Comparison of ENCODE assay signal across 8 mouse cellular contexts in genomic region chr8:84025863-84026262, GRCm38 (mm10). TPM values are rescaled to one million over a fixed set of nuclear protein-coding genes. Genes with fewer than 3 reads are reported as not detected.
DNase-seq lines count a peak whose midpoint lies in the region; ATAC-seq and TF ChIP-seq lines count a peak whose summit lies in the region.

No protein-coding gene starts in this region.

- no peak for TF ChIP-seq POLR2A in testis, adult 2 months (IDR thresholded peaks at IDR 0.05; ENCODE audit: control insufficient read depth, low read depth, low read length)

- H3K27me3 ChIP-seq in heart, embryonic 12.5 days (replicated peaks), result peaks cover 57% of the 10 kb centered on the region
- H3K27me3 ChIP-seq in forebrain, embryonic 11.5 days (ENCODE audit: control insufficient read depth, insufficient read depth, low read length), result peaks cover 22% of the 10 kb centered on the region
- H3K27me3 ChIP-seq in intestine, embryonic 15.5 days (replicated peaks), result peaks cover 7% of the 10 kb centered on the region; the same call in 1 of the 2 replicates
- peaks cover 33% of the 10 kb centered on the region for H3K27me3 ChIP-seq in midbrain, embryonic 11.5 days (ENCODE audit: control insufficient read depth, insufficient read depth, low read length)
- peaks cover 4% of the 10 kb centered on the region; the same call in 1 of the 2 replicates for H3K27me3 ChIP-seq in testis, adult 2 months (ENCODE audit: control insufficient read depth, insufficient read depth, low read length)

- H3K36me3 ChIP-seq in heart, embryonic 12.5 days, result peaks cover 4% of the 10 kb centered on the region; the same call in 1 of the 2 replicates
- no peaks in the 10 kb centered on the region for H3K36me3 ChIP-seq in forebrain, embryonic 11.5 days (ENCODE audit: control insufficient read depth, insufficient read depth, low read length)
- no peaks in the 10 kb centered on the region for H3K36me3 ChIP-seq in intestine, embryonic 15.5 days
- H3K36me3 ChIP-seq in midbrain, embryonic 11.5 days (ENCODE audit: control insufficient read depth, insufficient read depth, low read length), result no peaks in the 10 kb centered on the region
- H3K36me3 ChIP-seq in testis, adult 2 months (ENCODE audit: control insufficient read depth, insufficient read depth, low read length), result no peaks in the 10 kb centered on the region

- H3K9me3 ChIP-seq in heart, embryonic 12.5 days (replicated peaks), result no peaks in the 10 kb centered on the region
- no peaks in the 10 kb centered on the region for H3K9me3 ChIP-seq in forebrain, embryonic 11.5 days (ENCODE audit: control insufficient read depth, low read length)
- H3K9me3 ChIP-seq in intestine, embryonic 15.5 days, result no peaks in the 10 kb centered on the region
- no peaks in the 10 kb centered on the region for H3K9me3 ChIP-seq in midbrain, embryonic 11.5 days (ENCODE audit: control insufficient read depth, low read length)

- ATAC-seq in heart, embryonic 12.5 days (ENCODE audit: insufficient number of reproducible peaks, low FRiP score), result peak; percentile 64
- peak; percentile 80 for ATAC-seq in forebrain, embryonic 11.5 days (replicated peaks; ENCODE audit: low FRiP score)
- peak; percentile 44 for ATAC-seq in intestine, embryonic 15.5 days
- peak; percentile 86 for ATAC-seq in midbrain, embryonic 11.5 days (ENCODE audit: low FRiP score)

- H3K9ac ChIP-seq in heart, embryonic 12.5 days, result peak overlapping the region; percentile 45
- peak overlapping the region; percentile 41; the same call in 1 of the 2 replicates for H3K9ac ChIP-seq in forebrain, embryonic 11.5 days (ENCODE audit: low read length)
- H3K9ac ChIP-seq in intestine, embryonic 15.5 days, result peak overlapping the region; percentile 41
- H3K9ac ChIP-seq in midbrain, embryonic 11.5 days (ENCODE audit: low read length), result peak overlapping the region; percentile 58

- H3K4me1 ChIP-seq in heart, embryonic 12.5 days (replicated peaks), result peaks cover 41% of the 10 kb centered on the region
- 0 out of 2 replicates have a peak, but pooled peaks cover 3% of the 10 kb centered on the region for H3K4me1 ChIP-seq in forebrain, embryonic 11.5 days (replicated peaks; ENCODE audit: control insufficient read depth, insufficient read depth, low read length)
- peaks cover 41% of the 10 kb centered on the region for H3K4me1 ChIP-seq in intestine, embryonic 15.5 days (replicated peaks)
- H3K4me1 ChIP-seq in midbrain, embryonic 11.5 days (ENCODE audit: control insufficient read depth, insufficient read depth, low read length), result peaks cover 3% of the 10 kb centered on the region; the same call in 1 of the 2 replicates
- peaks cover 18% of the 10 kb centered on the region for H3K4me1 ChIP-seq in testis, adult 2 months (ENCODE audit: control insufficient read depth, insufficient read depth, low read length)

- no peak for TF ChIP-seq CTCF in testis, adult 2 months (IDR thresholded peaks at IDR 0.05; ENCODE audit: control insufficient read depth, insufficient read depth, insufficient replicate concordance, low read depth, low read length)

- H3K4me3 ChIP-seq in heart, embryonic 12.5 days, result peak overlapping the region; percentile 44
- peak overlapping the region; percentile 34 for H3K4me3 ChIP-seq in forebrain, embryonic 11.5 days (ENCODE audit: low read depth, low read length)
- H3K4me3 ChIP-seq in intestine, embryonic 15.5 days (replicated peaks), result peak overlapping the region; percentile 43
- peak overlapping the region; percentile 48 for H3K4me3 ChIP-seq in midbrain, embryonic 11.5 days (ENCODE audit: low read depth, low read length)
- H3K4me3 ChIP-seq in testis, adult 2 months (ENCODE audit: control insufficient read depth, low read depth, low read length), result peak overlapping the region; percentile 54

- no peak overlapping the region for H3K27ac ChIP-seq in heart, embryonic 12.5 days (ENCODE audit: poor library complexity, severe bottlenecking)
- no peak overlapping the region for H3K27ac ChIP-seq in forebrain, embryonic 11.5 days (ENCODE audit: low read depth, low read length)
- H3K27ac ChIP-seq in intestine, embryonic 15.5 days, result no peak overlapping the region
- no peak overlapping the region for H3K27ac ChIP-seq in midbrain, embryonic 11.5 days (ENCODE audit: low read depth, low read length)
- no peak overlapping the region for H3K27ac ChIP-seq in testis, adult 2 months (ENCODE audit: control insufficient read depth, insufficient read depth, low read depth, low read length)

- H3K4me2 ChIP-seq in heart, embryonic 12.5 days, result peak overlapping the region; percentile 76
- H3K4me2 ChIP-seq in forebrain, embryonic 11.5 days (ENCODE audit: low read depth, low read length, severe bottlenecking), result peak overlapping the region; percentile 61
- H3K4me2 ChIP-seq in intestine, embryonic 15.5 days (replicated peaks), result peak overlapping the region; percentile 89
- peak overlapping the region; percentile 87 for H3K4me2 ChIP-seq in midbrain, embryonic 11.5 days

- DNase-seq in heart, adult 9 months (ENCODE audit: low spot score in 2 of 2), result no peak
- DNase-seq in Muller cell, postnatal 12 days (ENCODE audit: inconsistent ontology term), result peak; percentile 52
- peak; percentile 86 for DNase-seq in forebrain, embryonic 11.5 days (ENCODE audit: low spot score)
- peak; percentile 95 for DNase-seq in midbrain, embryonic 11.5 days (ENCODE audit: low spot score, missing footprints)
- no peak for DNase-seq in MN1 (ENCODE audit: low spot score)

- under 1% methylated on average over 40 of the region's 41 CpGs for WGBS in heart, embryonic 12.5 days
- WGBS in forebrain, embryonic 11.5 days, result 1% methylated on average over 41 of the region's 41 CpGs
- WGBS in intestine, embryonic 15.5 days, result 6% methylated on average over 41 of the region's 41 CpGs
- 1% methylated on average over 41 of the region's 41 CpGs for WGBS in midbrain, embryonic 11.5 days

RNA-seq across cellular contexts. Expression of gene Palm3, which starts 4.6 kb away (rescaled TPM):
- polyA plus RNA-seq in heart, embryonic 12.5 days (2016; fragmentation: Nextera tagmentation; extraction: Ambion mirVana), result 1.7 and 2.1 TPM in 2 replicates
- polyA plus RNA-seq in forebrain, embryonic 11.5 days (2014; fragmentation: Nextera tagmentation; extraction: Ambion mirVana), result 2.5 and 4.4 TPM in 2 replicates
- 8.9 and 9.4 TPM in 2 replicates for polyA plus RNA-seq in intestine, embryonic 15.5 days (2015; fragmentation: Nextera tagmentation; extraction: Ambion mirVana)
- polyA plus RNA-seq in midbrain, embryonic 11.5 days (2014; fragmentation: Nextera tagmentation; extraction: Ambion mirVana), result 2.0 and 2.2 TPM in 2 replicates
- 1.2 and 1.9 TPM in 2 replicates for polyA plus RNA-seq in testis, adult 2 months (2012; rRNA removed)

RNA-seq across cellular contexts. Expression of gene 2210011C24Rik, which starts 13.9 kb away (rescaled TPM):
- 0.30 TPM in 1 of 2 replicates, not detected in the other for polyA plus RNA-seq in heart, embryonic 12.5 days (2016; fragmentation: Nextera tagmentation; extraction: Ambion mirVana)
- 0.47 and 0.73 TPM in 2 replicates for polyA plus RNA-seq in forebrain, embryonic 11.5 days (2014; fragmentation: Nextera tagmentation; extraction: Ambion mirVana)
- polyA plus RNA-seq in intestine, embryonic 15.5 days (2015; fragmentation: Nextera tagmentation; extraction: Ambion mirVana), result 1.5 and 1.6 TPM in 2 replicates
- not detected in 2 replicates for polyA plus RNA-seq in midbrain, embryonic 11.5 days (2014; fragmentation: Nextera tagmentation; extraction: Ambion mirVana)
- polyA plus RNA-seq in testis, adult 2 months (2012; rRNA removed), result 10.9 and 15.1 TPM in 2 replicates

RNA-seq across cellular contexts. Expression of gene Il27ra, which starts 16.5 kb away (rescaled TPM):
- 4.4 and 5.3 TPM in 2 replicates for polyA plus RNA-seq in heart, embryonic 12.5 days (2016; fragmentation: Nextera tagmentation; extraction: Ambion mirVana)
- 0.19 and 0.24 TPM in 2 replicates for polyA plus RNA-seq in forebrain, embryonic 11.5 days (2014; fragmentation: Nextera tagmentation; extraction: Ambion mirVana)
- polyA plus RNA-seq in intestine, embryonic 15.5 days (2015; fragmentation: Nextera tagmentation; extraction: Ambion mirVana), result 1.3 and 1.5 TPM in 2 replicates
- polyA plus RNA-seq in midbrain, embryonic 11.5 days (2014; fragmentation: Nextera tagmentation; extraction: Ambion mirVana), result 0.23 TPM in 2 replicates
- 0.08 and 0.12 TPM in 2 replicates for polyA plus RNA-seq in testis, adult 2 months (2012; rRNA removed)

RNA-seq across cellular contexts. Expression of gene Rln3, which starts 18.9 kb away (rescaled TPM):
- not detected in 2 replicates for polyA plus RNA-seq in heart, embryonic 12.5 days (2016; fragmentation: Nextera tagmentation; extraction: Ambion mirVana)
- polyA plus RNA-seq in forebrain, embryonic 11.5 days (2014; fragmentation: Nextera tagmentation; extraction: Ambion mirVana), result not detected in 2 replicates
- 0.28 and 0.31 TPM in 2 replicates for polyA plus RNA-seq in intestine, embryonic 15.5 days (2015; fragmentation: Nextera tagmentation; extraction: Ambion mirVana)
- not detected in 2 replicates for polyA plus RNA-seq in midbrain, embryonic 11.5 days (2014; fragmentation: Nextera tagmentation; extraction: Ambion mirVana)
- polyA plus RNA-seq in testis, adult 2 months (2012; rRNA removed), result 0.84 TPM in 1 of 2 replicates, not detected in the other

RNA-seq across cellular contexts. Expression of gene 1700067K01Rik, which starts 24.6 kb away (rescaled TPM):
- polyA plus RNA-seq in heart, embryonic 12.5 days (2016; fragmentation: Nextera tagmentation; extraction: Ambion mirVana), result 0.22 and 0.54 TPM in 2 replicates
- 0.87 and 0.90 TPM in 2 replicates for polyA plus RNA-seq in forebrain, embryonic 11.5 days (2014; fragmentation: Nextera tagmentation; extraction: Ambion mirVana)
- 0.86 and 0.87 TPM in 2 replicates for polyA plus RNA-seq in intestine, embryonic 15.5 days (2015; fragmentation: Nextera tagmentation; extraction: Ambion mirVana)
- polyA plus RNA-seq in midbrain, embryonic 11.5 days (2014; fragmentation: Nextera tagmentation; extraction: Ambion mirVana), result 0.33 and 0.56 TPM in 2 replicates
- polyA plus RNA-seq in testis, adult 2 months (2012; rRNA removed), result 38.1 and 43.2 TPM in 2 replicates

Comparison
In these comparisons a context has a peak if more than half of its experiments do, and no peak if none do; other contexts are left out.
1. DNase-seq: peak in Muller cell, postnatal 12 days (single experiment), forebrain, embryonic 11.5 days (single experiment) and midbrain, embryonic 11.5 days (single experiment); none in heart, adult 9 months (0 of 2) and MN1 (single experiment).
2. Peak in every context shown above with its lines, with median percentiles within 50 percentile points of each other: ATAC-seq, H3K4me2 ChIP-seq, H3K4me3 ChIP-seq and H3K9ac ChIP-seq.